Mouse (Mus musculus) cerebellum, adult 2 months (tissue): ENCODE data around the gene Igf2bp3.

Experiments
- CTCF ChIP-seq: fragments of 200-500 bp; IDR thresholded peaks from 2 replicates; pipeline ENCODE4 v1.5.1; 2011; ENCODE audit warnings: low read depth, mild to moderate bottlenecking, control low read depth, low read length, moderate library complexity, borderline replicate concordance; ENCODE audit not compliant: insufficient read depth
- POLR2A ChIP-seq: fragments of 200-500 bp; IDR thresholded peaks from 2 replicates; pipeline ENCODE4 v1.6.1; 2011; ENCODE audit warnings: low read length, control low read depth, borderline replicate concordance; ENCODE audit not compliant: insufficient read depth

GRCm38 (mm10) chr6:49262421-49262820 is 47.7 kb upstream of the Igf2bp3 start:
- TF ChIP-seq CTCF (no peak), POLR2A (no peak)
